Mouse (Mus musculus) thymus, postnatal 4 days (tissue): ENCODE measurements around the gene Ppp1r21.

Experiments
- DNase-seq: peaks from one replicate; pipeline ENCODE4 v3.0.0; 2021

Ppp1r21 gene

GRCm38 (mm10) chr17:88529519-88530235, at the start of gene Ppp1r21:
Gene Ppp1r21, plus strand, starts transcription at chr17:88530118.
- peak; percentile 100 for DNase-seq

- DNase-seq: no peak
Measured at GRCm38 (mm10) chr17:88480369-88480768, 49.5 kb upstream of the Ppp1r21 start.

GRCm38 (mm10) chr17:88481062-88481461, 48.9 kb upstream of the Ppp1r21 start:
- DNase-seq: no peak

- DNase-seq: no peak
Measured at GRCm38 (mm10) chr17:88481587-88481986, 48.3 kb upstream of the Ppp1r21 start.

GRCm38 (mm10) chr17:88484539-88484938, 45.4 kb upstream of the Ppp1r21 start:
- DNase-seq: no peak

GRCm38 (mm10) chr17:88484951-88485350, 45.0 kb upstream of the Ppp1r21 start:
- no peak for DNase-seq

- DNase-seq: no peak
Measured at GRCm38 (mm10) chr17:88490546-88490945, 39.4 kb upstream of the Ppp1r21 start.

GRCm38 (mm10) chr17:88491366-88492106, 38.4 kb upstream of the Ppp1r21 start:
- DNase-seq: peak; percentile 52

- no peak for DNase-seq
Measured at GRCm38 (mm10) chr17:88492107-88492460, 37.8 kb upstream of the Ppp1r21 start.

- DNase-seq: no peak
Measured at GRCm38 (mm10) chr17:88493551-88493950, 36.4 kb upstream of the Ppp1r21 start.

GRCm38 (mm10) chr17:88494121-88494771, 35.7 kb upstream of the Ppp1r21 start:
- no peak for DNase-seq

GRCm38 (mm10) chr17:88494772-88495132, 35.2 kb upstream of the Ppp1r21 start:
- DNase-seq: no peak

- no peak for DNase-seq
Measured at GRCm38 (mm10) chr17:88498090-88498682, 31.7 kb upstream of the Ppp1r21 start.

GRCm38 (mm10) chr17:88504056-88504455, 25.9 kb upstream of the Ppp1r21 start:
- DNase-seq: no peak

- no peak for DNase-seq
Measured at GRCm38 (mm10) chr17:88505275-88505723, 24.6 kb upstream of the Ppp1r21 start.

- DNase-seq: no peak
Measured at GRCm38 (mm10) chr17:88505941-88506340, 24.0 kb upstream of the Ppp1r21 start.

- no peak for DNase-seq
Measured at GRCm38 (mm10) chr17:88507376-88507775, 22.5 kb upstream of the Ppp1r21 start.

GRCm38 (mm10) chr17:88508846-88509508, 20.9 kb upstream of the Ppp1r21 start:
- DNase-seq: peak; percentile 50

GRCm38 (mm10) chr17:88509999-88510398, 19.9 kb upstream of the Ppp1r21 start:
- no peak for DNase-seq

GRCm38 (mm10) chr17:88511095-88511551, 18.8 kb upstream of the Ppp1r21 start:
- peak; percentile 89 for DNase-seq

GRCm38 (mm10) chr17:88516477-88516876, 13.4 kb upstream of the Ppp1r21 start:
- no peak for DNase-seq

- no peak for DNase-seq
Measured at GRCm38 (mm10) chr17:88527781-88528180, 2.1 kb upstream of the Ppp1r21 start.

- DNase-seq: no peak
Measured at GRCm38 (mm10) chr17:88530236-88530619, 310 bp downstream of the Ppp1r21 start.
